Mouse (Mus musculus) ES-E14 (cell line): ENCODE results near the gene Gm28845.

Experiments used
- CHD2 ChIP-seq: IDR thresholded peaks from 2 replicates; pipeline ENCODE4 v1.6.1; 2014; ENCODE audit warnings: mild to moderate bottlenecking, low read depth, low read length, inconsistent platforms
- HCFC1 ChIP-seq: IDR thresholded peaks from 2 replicates; pipeline ENCODE4 v1.6.1; 2012; ENCODE audit warnings: low read length, inconsistent platforms, borderline replicate concordance; ENCODE audit not compliant: insufficient read depth
- MAFK ChIP-seq: IDR thresholded peaks from 2 replicates; pipeline ENCODE4 v1.6.1; 2014; ENCODE audit warnings: mild to moderate bottlenecking, low read depth, low read length, inconsistent platforms; ENCODE audit not compliant: insufficient read depth
- ZC3H11A ChIP-seq: IDR thresholded peaks from 2 replicates; pipeline ENCODE4 v1.6.1; 2012; ENCODE audit warnings: low read depth, mild to moderate bottlenecking, inconsistent platforms, low read length, borderline replicate concordance
- ZNF384 ChIP-seq: IDR thresholded peaks from 2 replicates; pipeline ENCODE4 v1.6.1; 2012; ENCODE audit warnings: low read depth, low read length, inconsistent platforms

- TF ChIP-seq HCFC1 = no peak
- no peak for TF ChIP-seq ZNF384
- no peak for TF ChIP-seq CHD2
- no peak for TF ChIP-seq ZC3H11A
- no peak for TF ChIP-seq MAFK
These were observed 67.7 kb downstream of the Gm28845 start for GRCm38 (mm10) chr1:65051696-65052095.
